Mouse (Mus musculus): Measurements from ENCODE around the gene Kif6. TPM values are rescaled to one million over a fixed set of nuclear protein-coding genes. Genes with fewer than 3 reads are reported as not detected.
A peak's percentile ranks its signal among the peaks of the same experiment; 100 is the strongest.

The Kif6 gene
- total RNA-seq, 2 experiments from 2014 or later: not detected

DNA sequence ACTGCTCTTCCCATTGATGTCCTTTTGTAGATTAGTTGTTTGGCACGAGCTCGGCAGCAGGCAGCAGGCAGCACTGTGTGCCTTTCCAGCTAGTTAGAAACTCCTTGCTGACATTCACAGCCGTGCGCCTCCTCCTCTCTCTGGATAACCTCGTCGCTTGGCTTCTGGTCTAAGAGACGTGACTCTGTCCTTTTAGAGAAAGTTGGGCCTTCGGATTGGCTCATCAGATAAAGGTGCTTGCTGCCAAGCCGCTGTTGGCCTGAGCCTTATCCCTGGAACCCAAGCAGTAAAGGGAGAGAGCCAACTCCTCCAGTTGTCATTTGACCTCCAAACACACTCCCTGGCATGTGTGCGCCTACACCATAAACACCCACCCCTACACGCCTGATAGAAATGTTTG is 123.4 kb downstream of the Kif6 start:
- peak; percentile 49 for DNase-seq

DNA sequence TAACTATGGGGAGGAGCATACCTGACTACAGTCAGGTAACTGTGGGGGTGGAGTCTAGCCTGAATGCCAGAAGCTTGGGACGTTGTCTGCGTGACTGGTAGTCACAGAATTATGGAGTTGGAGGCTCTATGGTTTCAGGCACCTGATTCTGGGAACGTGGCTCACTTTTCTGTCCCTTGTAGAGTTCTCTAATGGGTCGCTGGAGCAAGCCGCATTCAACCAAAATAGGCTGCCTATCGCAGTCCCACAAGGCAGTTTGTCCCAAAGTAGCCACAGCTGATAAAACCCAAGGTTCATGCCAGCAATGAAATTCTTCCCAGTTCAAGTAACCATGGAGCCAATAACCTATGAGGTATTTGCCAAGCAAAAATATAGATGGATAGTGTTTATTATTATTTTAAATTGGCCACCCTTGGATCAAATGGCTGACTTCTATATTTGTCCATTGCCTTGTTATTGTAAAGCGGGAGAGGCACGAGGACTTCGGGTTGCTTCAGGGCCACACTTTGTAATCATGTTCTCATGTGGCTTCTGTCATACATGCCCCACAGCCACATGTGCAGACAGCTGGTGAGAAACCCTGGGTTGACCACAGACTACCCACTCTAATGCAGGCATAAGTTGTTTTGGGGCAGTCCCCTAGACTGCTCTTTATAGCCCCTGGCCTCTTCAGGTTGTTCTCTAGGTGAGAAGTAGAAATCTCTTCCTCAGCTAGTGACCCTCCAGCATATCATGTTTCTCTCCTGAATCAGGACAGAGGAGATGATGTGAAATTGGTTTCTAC is 125.2 kb downstream of the Kif6 start:
- no peak for DNase-seq

DNA sequence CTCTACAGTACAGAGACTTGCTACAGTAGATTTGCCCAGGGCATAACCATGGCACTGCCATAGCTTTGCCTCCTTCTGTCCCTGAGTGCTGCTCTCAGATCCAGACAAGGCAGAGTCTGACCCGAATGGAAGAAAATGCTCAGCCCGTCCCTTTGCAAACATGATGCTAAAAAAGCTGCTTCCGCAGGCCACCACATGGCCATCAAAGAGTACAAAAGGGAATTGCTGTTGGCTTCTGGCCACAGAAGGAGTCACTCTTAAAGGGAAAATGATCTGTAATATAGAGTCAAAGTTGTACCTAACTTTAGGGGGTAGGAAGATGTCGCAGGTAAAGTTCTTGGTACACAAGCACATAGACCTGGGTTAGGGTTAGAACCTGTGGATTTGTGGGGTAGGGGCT is 126.2 kb downstream of the Kif6 start:
- DNase-seq: no peak

DNA sequence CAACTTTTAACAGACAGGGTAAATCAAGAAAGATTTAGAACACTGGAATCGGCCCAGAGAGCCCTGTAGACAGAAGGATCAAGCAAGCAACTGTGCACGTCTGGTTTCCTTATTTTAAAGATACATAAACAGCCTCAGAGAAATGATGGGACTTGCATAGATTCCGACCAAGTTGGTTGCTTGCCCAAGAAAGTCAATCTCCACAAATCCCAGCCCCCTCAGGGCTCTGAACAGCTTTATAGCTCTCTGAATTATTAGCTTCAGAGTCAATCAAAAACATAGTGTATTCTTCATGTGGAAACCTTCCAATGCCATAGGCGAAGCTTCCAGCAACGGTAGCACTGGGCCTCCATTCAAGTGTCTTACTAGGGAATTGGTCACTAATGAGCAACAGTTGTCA is 127.0 kb downstream of the Kif6 start:
- DNase-seq: no peak

DNA sequence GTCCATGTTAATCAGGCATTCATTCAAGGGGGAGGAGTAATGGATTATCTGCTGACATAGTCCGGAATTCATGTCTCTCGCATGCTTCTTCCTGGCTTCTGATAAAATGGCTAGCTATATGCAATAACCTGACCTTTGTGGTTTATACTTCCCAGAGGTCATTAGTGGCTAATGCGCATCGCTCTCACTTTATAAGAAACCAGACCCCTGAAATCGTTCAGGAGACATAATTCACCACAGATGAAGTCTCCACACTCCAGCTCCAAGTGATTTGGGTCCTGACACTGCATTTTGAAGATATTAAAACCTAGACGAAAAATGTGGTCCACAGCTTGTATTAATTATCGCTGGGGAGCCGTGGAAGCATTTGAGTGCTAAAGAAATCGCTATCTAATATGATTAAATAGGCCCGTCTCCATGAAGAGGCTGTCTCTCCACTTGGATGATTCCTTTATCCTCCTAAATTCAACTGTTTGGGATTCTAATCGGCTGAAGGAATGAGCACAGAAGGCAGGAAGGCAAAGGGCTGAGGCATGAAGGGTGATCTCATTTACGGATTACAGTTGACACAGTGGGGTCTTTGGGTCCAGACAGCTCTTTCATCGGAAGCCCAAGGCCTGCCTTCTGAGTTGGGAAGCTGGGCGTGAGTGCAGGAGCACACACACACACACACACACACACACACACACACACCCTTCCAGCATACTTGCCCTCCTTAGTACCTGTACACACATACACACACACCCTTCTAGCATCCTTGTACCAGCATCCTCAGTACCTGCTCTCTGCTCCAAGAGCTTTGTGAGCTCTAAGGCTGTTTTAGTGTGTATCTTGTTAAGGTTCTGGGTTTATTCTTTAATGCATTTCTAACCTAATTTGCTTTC is 128.9 kb downstream of the Kif6 start:
- no peak for DNase-seq

DNA sequence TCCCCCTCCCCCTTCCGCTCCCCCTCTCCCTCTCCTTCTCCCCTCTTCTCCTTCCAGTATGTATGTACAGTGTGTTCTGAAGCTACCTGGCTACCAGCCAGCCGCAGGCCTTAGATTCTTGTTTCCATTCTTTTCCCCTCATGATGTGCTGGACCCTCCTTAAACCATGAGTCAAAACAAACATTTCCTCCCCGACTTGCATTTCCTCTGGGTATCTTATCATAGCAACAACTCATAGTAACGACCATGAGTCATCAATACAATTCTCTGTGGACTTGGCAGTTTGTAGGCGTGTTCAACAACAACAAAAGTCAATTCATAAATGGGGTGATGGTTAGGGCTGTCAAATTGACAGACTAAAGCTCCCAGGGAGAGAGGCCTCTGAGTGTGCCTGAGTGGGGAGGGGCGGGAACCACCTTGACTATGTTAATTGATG is 136.0 kb downstream of the Kif6 start:
- no peak for DNase-seq

DNA sequence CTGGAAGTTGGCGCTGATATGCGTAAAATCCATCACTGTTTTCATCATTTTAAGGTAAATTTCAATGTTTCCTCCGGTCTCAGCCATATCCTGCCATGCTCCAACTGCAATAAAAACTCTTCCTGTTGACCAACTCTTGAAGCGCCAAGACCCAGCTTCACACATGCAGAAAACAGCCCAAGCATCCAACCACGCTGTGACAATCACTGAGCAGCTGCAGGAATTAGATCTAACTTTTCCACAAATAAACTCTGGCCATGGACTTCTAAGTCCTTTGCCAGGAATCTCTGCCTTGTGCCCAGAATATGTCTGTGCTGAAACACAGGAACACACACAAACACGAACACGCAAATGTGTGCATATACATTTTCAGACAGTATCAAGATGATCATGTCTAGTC is 138.9 kb downstream of the Kif6 start:
- no peak for DNase-seq

DNA sequence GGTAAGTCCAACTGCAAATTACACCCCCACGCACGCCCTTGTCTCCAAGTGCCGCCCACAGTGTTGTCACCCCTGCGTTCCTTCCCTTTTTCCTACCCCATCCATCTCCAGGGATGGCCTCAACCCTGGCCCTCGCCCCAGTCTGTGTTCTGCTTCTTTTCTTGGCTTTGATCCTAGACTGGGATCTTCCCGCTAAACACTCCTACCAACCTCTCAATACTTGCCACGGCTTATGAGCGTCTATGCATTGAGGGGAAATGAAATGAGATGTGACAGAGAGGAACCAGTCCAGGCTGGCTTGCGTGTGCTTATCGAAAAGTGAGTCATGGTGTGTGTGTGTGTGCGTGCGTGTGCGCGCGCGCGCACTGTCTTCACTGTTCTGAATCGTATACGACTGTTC is 141.9 kb downstream of the Kif6 start:
- no peak for DNase-seq

DNA sequence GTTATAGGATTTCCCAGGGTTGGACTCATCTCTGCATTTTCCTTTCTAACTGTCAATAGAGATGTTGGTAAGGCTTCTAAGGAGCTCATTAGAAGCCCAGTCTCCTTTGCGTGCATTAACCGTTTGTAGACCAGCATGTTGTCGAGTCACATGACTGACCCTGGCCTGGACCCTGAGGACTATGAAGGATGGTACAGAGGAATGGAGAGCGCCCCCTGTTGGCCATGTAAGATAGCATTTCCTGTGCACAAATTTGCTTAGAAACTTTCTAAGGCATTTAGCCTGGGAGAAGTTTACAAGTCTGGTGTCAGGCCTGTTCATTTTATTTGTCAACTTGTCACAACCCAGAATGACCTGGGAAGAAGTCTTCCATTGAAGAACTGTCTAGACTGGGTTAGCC is 144.1 kb downstream of the Kif6 start:
- no peak for DNase-seq

DNA sequence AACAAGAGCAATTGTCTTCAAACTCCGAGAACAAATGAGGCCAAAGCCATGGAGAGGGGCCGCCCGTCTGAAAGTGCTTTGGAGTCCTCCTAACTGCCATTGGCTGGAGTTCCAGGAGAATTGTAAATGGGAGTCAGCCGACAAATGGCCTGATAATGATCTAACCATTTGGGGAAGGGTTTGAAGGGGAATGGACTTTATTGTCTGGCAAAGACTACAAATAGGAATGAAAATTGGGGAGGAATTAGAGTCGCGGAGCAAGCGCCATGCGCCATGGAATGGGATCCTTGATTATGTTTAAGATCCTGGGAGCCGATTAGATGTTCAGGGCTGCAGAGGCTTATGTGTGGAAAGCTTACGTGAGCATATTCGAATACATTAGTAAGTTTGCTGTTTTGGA is 146.3 kb downstream of the Kif6 start:
- DNase-seq: no peak

DNA sequence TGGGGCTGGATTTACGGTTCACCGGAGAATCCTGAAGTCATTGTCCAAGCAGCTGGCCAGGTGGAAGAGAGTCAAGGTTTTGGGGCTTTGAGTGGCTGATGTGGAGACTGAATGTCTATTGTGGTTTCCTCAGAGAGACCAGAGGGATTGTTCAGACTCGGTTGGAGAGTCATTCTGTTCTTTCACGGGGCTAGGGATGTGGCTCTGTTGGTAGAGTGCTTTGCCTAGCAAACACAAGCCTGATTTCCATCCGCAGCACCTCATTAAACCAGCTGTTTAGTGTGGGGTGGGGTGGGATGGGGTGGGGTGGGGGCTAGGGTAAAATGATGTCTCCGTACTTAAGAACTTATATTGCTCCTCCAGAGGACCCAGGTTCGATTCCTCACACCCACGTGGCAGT is 146.9 kb downstream of the Kif6 start:
- no peak for DNase-seq

DNA sequence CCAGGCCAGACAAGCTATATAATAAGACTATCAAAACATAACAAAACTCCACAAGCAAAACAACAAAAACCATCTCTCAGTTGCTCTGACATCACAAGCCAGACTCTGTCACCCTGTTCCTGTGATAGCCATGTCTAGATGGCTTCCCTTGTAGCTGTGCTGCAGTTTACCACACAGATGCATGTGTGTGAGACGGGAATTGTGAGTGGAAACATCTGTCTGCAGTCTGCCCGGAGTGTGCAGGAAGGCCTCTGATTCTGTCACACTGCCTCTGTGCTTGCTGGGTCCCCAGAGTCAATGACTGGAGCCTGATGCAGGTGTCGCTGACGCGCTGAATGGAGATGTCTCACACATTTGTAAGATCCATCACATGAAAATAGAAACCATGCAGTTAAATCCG is 150.0 kb downstream of the Kif6 start:
- DNase-seq: no peak

DNA sequence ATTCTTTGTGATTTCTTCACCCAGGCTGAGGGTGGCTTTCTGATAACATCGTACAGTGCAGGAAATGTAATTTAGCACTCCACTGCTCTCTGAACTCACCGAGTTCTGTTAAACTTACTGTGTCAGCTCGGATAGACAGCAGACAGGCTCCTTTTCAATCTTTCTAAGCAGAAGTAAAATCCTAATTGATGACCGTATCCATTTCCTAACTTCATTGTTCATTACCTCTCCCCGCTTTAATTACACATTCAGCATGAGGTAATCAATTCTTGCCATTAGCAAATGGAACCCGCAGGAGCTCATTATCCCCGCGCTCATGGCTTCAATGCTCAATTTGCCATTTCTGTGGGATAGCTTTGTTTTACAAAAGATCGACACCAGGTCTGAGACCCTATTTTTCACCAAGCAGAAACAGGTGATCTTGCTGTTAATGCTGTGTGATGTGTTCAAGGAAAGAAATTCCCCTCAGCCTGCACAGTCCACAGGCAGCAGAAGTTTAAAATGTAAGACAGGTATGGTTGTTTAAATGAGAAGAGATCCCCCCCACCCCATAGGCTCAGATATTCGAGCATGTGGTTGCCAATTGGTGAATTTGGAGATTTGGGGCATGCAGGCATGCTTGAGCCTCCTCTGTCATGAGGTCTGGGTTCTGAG is 152.9 kb downstream of the Kif6 start:
- no peak for DNase-seq

DNA sequence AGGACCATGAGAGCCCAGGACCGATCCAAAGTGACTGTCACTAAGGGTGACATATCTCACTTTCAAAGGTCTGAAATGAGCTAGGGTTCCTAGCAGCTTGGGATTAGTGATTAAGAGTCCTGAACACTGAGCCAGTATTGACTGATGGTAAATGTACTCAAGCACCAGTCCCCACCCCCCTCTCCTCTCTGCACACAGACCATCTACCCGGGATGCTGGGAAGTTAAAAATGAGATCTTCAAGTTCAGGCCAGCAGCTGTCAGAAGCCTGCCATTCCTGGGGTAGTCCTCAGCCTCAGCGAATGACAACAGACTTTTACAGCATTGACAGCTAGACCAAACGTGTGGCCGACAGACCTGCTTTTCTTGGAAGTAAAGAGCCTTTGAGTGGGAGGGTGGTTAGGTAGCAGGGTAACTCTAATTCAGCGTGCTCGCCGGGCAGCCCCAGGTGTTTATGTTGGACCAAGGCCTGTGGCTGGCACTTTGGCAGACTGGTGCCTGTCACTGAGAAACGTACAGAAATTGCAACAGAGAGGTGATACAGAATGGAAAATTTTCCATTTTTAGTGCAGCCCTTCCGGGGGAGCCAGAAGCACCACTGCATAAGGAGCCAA is 156.9 kb downstream of the Kif6 start:
- no peak for DNase-seq

DNA sequence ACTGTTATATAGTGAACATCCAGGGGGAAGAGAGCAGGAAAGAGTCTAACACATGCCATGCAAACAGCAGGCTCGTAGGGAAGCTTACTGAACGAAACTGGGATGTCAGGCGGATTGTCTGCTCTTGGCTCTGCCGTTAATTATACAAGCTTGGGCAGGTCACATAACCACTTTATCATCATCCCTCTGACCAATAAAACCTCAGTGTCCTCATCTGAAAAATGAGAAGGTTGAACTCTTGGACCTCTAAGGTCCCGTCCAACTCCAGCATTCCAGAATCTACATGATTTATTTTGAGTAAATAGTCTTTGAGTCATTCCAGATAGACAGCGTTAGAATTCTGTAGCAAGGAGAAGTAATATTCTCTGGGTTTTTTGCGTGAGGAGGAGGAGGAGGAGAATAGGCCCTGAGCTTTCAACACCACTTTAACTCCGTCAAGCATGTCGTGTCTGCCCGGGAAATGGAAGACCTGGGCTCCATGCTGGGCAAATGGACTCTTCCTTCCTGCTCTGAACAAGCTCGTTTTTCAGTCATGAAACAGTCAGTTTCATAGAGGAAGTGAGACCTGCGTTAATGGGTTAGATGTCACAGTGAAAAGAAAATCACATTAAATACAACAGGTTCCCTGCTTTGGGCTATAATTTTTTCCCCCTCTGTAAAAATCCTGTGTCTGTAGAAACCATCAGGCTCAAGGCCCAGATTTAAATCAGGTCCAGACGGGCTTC is 162.3 kb downstream of the Kif6 start:
- no peak for DNase-seq

DNA sequence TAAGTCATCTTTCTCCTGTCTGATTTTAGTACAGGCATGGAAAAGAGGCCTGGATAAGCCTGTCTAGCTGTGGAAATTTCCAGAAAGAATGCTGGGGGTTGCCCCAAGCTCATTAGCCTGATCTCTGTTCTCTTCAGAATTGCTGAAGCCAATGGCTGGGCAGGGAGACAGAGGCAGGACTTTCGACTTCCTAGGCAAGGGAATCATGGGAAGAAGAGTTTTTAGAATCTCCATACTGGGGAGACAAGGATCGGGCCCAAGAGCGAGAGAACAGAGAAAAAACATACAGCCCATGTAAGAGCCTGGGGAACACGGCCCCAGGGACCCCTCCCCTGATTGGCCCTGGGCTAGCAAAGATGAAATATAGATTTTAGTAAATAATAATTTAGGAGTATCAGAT is 164.1 kb downstream of the Kif6 start:
- no peak for DNase-seq

DNA sequence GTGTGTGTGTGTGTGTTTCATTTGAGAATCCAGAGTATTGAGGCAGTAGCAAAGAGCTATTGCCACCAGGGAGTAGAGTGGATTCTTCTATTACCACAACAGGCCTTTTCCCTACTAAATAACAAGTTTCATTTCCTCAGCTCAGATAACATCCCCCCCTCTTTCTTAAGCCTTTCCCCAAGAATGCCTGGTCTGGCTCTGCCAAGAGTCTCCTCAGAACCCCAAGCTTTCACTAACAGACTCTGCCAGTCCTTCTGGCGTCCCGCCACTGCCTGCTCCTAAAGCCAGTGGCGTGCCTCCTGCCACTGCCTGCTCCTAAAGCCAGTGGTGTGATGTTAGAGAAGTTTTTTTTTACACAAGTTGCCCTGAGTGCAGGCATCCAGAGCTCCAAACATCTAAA is 164.6 kb downstream of the Kif6 start:
- peak; percentile 44 for DNase-seq

DNA sequence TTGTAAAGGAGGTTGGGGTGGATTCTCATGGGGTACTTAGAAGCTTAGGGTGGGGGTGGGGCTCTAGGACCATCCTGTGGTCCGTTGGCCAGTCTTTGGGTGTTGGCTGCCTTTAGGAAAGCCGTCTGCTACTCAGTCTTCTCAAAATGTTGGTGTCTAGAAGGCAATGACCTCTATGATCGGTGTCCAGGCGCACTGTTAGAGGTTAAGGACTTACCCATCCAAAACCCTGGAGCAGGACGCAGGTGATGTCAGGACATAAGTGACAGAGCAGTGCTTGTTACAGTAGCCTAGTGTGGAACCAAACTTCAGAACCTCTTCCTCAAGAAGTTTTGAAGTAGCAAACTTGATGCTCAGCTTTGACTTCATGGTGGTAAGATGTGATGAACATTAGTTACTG is 170.9 kb downstream of the Kif6 start:
- DNase-seq: no peak

DNA sequence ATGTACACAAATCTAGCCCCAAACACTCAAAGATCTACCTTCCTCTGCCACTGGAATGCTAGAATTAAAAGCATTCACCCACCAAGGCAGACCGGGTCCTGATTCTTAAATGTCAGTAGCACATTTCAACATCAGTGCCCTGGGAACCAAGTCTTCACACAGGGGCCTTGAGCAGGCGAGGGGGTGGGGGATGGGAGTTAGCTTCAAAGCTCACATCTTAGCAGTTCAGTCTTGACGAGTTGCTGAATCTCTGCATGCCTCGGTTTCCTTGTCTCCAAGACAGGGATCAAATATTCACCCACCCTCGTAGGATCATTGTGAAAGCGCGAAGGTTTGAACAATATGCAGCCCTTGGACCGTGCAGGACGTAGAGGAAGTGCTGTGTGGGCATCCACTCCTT is 172.4 kb downstream of the Kif6 start:
- DNase-seq: no peak

DNA sequence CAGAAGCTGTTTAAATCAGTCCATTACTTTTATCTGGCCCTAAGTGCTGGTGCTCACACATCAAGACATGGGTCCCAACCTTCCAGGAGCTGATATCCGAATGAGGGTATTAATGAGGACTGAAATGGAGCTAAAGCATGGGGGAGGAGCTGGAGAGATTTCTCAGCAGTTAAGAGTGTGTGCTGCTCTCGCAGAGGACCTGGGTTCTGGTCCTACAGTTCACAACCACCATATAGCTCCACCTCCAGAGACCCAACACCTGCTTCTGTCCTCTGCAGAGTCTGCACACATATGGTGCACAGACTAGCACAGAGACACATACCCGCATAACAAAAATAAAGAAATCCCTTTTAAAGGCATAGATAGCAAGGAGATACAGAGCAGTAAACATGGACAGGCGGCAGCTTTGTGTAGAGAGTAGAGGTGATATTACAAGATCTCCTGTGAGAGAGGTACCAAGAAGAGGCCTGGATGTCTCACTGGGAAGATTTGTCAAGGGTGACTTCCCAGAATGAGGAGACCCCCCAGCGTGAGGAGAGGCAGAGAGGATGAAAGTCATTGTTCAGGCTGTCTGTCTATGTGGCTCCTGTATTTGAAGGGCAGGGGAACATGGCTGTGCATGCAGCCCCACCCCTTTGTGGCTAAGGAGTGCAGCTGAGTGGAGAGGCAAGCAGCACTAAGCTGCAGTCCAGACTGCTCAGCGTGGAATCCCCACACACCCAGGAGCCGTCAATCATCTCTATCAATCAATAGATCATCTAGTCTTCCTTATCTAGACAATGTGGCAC is 173.4 kb downstream of the Kif6 start:
- DNase-seq: no peak

DNA sequence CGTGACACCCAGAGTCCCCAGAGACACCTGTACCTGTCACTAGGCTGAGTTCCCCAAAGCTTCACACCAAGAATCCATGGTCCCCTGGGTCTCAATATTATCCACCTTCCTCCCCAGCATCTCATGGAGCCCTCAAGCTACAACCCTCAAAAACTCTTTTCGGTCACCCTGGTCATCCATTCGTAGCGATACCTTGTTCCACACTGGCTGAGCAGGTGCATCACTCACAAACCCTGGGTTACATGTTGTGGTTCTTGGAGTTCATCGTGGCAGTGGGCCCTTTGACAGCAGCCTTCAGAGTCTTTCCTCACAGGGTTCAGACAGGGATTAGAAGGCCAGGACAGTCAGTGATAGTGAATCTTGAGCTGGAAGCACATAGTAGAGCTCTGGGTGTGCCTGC is 176.6 kb downstream of the Kif6 start:
- DNase-seq: no peak
